Mouse (Mus musculus) adrenal gland, postnatal 25 days (tissue): ENCODE data around the gene Bin2. TPM values are rescaled to one million over a fixed set of nuclear protein-coding genes. Genes with fewer than 3 reads are reported as not detected.
"Not testable (repeated sequence)": the region's sequence is repeated elsewhere in the genome, so short reads cannot be mapped to it uniquely, and the experiment has no call there.

Experiments used
- DNase-seq: peaks from one replicate; pipeline ENCODE4 v3.0.0; 2021; ENCODE audit warnings: mixed read lengths
- microRNA-seq, 2 experiments: library from miRNA; unstranded; fragments of <30 nt; microRNA quantifications; one replicate each; pipeline ENCODE4 v1.2.0; 2021
- total RNA-seq: library from RNA; stranded (reverse); gene quantifications from 2 replicates; pipeline ENCODE4 v1.2.3, GENCODE M21; 2021

Bin2 gene
- total RNA-seq, 1 experiment from 2014 or later: 1.8 TPM

DNA sequence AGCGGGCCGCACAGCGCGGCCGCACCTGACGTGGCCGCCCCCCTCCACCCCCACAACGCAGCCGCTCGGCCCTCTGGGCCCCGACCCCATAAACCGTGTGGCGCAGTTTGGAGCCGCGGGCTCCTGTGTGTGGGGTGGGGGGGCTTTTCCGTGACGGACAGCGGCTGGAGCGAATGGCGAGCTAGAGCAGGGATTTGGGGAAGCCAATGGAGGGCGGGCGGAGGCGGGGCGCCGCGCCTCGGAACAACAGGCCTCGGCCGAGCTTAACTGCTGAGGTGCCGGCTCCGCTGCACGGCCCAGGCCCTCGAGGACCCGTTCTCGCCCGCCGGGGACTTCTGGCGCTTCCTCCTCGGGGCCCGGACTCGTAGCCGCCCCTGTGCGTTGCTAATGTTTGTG is 53.5 kb downstream of the Bin2 start:
- peak; percentile 95 for DNase-seq

DNA sequence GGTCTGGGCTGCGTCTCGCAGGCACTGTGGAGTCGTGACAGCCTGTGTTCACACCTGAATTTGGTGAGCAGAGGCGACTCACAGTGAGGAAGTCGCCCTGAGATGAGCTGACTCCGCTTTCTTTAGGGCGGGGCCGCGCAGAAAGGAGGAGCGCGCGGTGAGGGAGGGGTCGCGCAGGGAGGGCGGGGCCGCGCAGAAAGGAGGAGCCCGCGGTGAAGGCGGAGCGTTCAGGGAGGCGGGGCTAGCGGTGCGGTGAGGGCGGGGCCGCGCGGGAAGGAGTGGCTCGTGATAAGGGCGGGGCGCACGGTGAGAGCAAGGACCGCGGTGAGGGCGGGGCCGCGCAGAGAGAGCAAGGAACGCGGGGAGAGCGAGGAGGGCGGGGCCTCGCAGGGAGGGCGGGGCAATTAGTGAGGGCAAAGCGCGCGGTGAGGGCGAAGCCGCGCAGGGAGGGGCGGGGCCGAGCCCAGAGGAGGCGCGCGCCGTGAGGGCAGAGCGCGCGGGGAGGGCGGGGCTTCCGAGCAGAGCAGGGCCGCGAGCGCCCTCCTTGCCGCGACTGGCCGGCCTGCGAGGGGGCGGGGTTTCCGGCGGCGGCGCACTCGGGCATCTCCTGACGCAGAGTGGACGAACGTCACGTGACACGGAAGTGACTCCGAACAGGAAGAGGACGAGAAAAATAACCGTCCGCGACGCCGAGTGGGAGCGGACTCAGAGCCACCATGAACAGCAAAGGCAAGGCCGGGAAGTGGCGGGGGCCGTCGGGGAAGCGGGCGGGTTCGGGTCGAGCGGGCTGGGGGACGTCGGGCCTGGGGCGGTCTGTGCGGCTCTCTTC is 54.1 kb downstream of the Bin2 start, which contains the start of gene Dazap2:
Gene Dazap2, plus strand, starts transcription at position 354 of the 829 bp plus-strand sequence.
- DNase-seq: peak; percentile 99

DNA sequence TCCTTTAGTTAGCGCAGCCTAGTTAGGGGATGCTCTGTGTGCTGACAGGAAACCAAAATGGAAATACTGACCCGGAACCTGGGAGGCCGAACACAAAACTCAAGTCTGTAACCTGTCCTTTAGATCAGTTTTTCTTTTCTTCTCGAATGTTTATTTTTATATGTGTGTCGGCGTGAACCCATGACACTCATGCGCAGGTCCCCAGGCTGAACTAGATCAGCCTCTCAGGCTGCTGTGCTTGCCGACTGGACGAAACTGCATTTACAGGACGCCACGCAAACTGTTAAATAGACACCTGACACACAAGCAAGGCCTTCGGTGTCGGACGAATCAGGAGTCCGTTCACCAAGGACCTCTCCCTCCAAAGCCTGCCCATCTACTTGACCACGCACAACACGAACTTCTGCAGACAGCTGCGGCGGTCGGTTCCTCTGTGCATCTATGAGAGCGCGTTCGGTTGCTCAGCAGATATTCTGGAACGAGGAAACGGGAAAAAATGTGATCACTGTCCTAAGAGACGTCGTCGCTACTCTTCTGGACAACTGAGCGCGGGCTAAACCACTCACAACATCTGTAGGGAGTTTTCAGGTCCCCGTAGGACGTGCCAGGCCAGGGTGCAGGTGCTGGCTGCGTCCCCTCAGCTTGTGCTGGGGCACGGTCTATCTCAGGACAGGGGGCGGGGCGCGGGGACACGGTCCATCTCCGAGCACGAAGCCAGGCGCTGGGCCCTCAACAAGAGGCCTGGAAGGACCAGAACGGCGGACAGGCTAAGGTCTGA is 54.9 kb downstream of the Bin2 start:
- DNase-seq: peak; percentile 15

DNA sequence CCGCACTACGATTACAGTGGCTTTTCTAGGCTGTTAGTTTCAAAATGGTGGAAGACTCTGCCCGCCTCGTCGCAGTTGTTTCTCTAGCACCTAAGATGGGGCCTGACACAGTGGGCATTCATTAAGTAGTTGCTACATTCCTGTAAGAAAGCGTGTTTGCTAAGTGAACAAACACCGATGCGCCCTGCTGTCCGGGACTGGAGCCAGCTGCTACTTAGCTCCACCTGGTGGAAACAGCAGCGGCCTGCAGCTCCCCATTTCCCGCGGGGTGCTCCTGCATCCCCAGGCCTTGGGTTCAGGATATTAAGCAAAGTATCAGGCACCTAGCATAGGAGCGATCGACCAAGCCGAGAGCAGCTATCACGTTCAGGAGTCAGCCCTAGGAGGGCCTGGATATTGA is 55.8 kb downstream of the Bin2 start:
- peak; percentile 80 for DNase-seq

DNA sequence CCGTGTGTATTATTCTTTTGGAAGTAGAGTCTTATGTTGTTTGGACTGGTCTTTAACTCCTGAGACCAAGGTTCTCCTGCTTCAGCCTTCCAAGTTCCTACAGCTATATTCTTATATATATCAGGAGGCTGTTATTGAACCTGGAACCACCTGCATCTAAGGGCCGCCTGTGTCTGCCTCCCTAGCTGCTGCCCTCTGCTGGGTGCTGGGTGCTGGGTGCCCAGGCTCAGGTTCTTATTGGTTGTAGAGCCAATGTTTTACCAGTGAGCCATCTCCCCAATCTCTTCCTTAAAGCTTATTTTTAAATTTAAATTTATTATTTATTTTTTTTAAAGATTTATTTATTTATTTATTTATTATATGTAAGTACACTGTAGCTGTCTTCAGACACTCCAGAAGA is 56.9 kb downstream of the Bin2 start:
- DNase-seq: peak; percentile 44

DNA sequence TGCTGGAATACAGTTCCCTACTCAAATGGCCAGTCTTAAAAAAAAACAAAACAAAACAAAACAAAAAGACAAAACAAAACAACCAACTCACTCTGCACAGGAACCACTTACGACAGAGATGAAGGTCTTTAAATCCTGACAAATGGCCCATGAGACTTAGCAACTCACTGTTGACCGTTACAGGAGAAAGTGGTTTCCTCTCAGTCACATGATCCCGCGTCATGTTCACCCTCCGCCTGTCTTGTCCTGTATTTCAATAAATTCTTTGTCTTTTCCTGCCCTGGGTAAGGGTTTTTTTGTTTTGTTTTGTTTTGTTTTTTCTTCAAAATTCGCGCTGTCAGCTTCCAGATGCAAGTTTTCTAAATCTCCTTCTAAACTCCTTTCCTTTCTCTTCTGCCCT is 57.4 kb downstream of the Bin2 start:
- DNase-seq: no peak

DNA sequence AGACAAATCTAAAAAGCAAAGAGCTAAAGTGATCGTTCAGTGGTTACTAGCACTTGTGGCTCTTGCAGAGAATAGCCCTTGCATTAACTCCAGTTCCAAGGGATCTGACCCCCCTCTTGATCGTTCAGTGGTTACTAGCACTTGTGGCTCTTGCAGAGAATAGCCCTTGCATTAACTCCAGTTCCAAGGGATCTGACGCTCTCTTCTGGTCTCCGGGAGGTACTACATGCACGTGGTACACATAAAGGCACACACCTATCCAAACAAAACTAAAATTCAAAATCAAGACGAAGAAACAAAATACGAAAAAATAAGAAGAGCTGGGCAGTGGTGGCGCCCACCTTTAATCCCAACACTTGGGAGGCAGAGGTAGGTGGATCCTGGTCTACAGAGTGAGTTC is 62.7 kb downstream of the Bin2 start:
- not testable (repeated sequence) for DNase-seq

DNA sequence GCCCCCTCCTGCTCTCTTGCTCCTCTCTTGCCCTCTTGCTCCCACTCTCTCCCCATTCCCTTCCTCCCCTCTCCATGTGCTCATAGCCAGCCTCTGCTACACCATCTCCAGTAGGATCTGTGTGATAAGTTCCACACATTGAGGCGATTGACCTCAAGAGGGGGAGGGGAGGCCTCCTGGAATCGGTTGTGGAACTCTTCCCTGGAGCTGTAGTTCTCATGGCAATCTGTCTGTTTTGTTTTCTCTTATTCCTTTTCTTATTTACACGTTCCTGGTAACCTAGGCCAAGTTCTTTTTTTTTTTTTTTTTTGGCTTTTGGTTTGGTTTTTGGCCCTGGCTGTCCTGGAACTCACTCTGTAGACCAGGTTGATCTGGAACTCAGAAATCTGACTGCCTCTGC is 67.7 kb downstream of the Bin2 start:
- no peak for DNase-seq

DNA sequence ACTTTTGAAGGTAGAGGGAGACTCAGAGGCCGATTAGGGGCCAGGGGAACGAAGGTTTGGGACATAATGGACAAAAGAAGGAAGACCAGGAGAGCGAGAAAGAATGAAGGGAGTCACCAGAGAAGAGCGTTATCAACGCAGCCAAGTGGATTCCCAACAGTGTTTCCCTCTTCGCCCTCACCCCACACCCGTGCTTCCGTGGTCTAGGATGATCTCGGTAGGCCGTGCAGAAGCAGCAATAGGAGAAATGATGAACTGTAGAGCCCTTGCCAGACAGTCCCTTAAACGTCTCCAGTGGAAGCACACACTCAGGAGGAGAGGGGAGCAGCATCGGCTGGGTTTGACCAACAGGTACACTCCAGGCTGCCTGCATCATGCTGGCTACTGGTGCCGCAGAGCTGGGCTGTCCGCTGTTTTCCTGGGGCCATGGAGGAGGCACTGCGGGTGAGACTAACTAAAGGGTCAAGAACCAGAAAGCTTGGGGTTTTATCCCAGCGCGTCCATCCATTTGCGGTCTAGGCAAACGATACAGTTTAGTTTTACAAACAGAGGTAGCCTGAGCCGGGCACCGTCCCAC is 68.6 kb downstream of the Bin2 start:
- no peak for DNase-seq

DNA sequence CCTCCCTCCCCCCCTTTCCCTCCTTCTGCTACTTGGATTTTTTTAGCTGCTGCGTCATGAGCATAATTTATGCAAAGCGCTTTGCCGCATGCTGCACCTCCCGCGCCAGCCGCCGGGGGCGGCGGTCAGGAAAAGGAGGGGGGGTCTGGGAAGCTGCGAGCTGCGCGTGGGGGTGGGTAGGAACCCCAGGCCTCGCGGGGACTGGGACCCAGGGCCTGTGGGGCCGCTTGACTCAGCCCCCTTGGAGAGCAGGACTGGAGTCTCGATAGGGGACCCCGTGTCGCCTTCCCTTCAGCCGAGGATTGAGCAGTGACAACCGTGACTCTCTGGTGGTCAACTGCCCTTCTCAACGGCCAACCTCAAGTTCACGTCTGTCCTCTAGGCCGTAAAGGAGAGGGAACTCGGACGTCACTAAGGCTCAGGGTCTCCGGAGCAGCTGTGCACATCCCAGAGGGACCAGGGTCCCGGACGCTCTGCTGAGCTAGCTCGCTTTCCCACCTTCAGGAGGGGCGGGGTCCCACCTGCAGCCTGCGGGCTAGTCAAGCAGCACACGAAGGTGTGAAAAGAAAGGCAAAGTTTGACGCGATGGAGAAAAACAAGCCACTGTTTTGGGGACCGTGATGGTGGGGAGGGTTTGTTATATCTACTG is 69.2 kb downstream of the Bin2 start:
- DNase-seq: peak; percentile 74

DNA sequence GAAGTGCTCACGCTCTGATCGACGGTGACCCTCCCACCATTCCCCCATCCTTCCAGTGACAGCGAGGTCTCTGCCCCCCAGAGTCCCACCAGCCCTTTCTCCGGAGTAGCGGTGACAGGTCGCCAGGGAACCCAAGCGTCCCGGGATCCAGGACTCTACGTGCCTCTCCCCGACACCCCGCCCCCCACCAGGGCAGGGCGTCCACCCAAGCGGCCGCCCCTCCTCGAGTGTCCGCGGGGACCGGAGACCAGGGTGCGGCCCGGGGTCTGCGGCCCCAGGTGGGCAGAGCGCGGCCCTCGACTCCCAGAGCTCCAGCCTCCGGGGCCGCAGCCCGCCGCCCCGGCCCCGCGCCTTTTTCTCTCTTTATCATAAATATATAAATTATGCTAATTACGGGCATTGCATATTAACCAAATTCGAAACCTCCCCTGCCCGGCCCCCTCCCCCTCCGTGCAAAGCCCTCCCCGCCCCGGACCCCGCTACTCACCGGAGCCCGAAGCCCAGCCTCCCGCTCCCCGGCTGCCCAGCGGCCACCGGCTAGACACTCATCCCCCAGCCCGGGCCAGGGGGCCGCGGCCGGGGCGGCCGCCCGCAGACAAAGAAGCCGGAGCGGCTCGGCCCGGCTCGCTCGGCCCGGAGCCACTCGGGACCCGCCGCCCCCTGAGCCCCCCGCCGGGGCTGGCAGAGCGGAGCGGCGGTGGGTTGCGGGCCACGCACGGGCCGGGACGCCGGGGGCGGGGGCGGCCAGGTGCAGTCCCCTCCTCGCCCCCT is 69.9 kb downstream of the Bin2 start, which contains the start of gene Pou6f1:
Gene Pou6f1, minus strand, starts transcription at position 709 of the 771 bp plus-strand sequence.
- peak; percentile 66 for DNase-seq

DNA sequence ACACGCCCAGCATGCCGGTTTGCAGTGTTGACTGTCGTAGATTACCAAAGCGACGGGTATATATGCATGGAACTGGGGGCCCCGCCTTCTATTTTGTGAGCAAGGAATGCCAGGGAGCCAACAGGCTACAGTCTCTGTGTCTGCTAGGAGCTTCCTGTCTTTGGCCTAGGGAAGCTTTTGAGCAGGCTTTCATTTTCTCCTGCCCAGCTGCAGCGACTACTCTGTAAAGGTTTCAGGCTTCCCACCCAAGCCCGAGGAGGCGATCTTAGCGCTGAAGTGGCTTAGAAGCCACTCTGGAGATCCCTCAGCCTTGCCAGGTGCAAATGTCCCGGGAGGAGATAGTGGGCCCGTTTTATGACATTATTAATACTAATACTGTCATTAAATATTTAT is 70.5 kb downstream of the Bin2 start:
- DNase-seq: peak; percentile 48

DNA sequence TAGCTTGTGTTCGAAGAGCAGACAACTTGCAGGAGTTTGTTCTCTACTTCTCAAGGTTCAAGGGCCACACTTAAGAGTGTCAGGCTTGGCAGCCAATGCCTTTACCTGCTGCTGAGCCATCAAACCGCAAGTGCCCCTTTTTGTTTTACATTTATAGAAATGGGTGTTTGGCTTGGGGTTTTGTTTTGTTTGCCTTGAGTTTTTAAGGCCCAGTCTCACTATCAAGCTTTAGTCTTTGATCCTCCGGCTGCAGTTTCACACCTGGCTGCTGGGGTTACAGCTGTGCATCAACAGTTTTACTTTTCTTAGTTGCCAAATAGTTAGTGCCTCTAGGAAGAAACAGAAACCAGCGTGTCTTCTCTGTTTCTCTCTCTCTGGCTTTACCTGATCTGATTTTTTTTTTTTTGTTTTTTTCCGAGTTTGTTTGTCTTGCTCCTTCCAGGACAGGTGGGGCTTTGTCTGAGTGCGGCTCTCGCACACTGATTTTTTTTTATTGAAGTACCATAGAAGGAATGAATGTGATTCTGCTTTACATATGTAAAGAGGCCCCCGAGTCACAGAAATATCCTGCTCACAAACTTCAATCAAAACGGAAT is 71.0 kb downstream of the Bin2 start:
- no peak for DNase-seq

DNA sequence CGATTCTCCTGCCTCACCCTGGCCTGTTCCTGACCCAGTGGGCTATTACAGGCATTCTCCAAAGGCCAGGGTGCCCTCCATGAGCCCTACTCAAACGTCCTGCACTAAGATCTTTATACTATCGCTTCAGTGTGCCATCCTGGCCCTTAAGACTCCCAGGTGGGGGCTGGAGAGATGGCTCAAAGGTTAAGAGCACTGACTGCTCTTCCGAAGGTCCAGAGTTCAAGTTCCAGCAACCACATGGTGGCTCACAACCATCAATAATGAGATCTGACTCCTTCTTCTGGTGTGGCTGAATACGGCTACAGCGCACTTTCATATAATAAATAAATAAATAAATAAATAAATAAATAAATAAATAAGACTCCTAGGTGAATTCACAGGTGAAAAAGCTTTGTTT is 76.5 kb downstream of the Bin2 start:
- no peak for DNase-seq

Small RNA genes lying within 50 kb of the gene (microRNA-seq; reads per million reads assigned to microRNA genes)
- gene Mir6961: 0 reads per million in 2 experiments

Other genes with a start within 250 kb of the Bin2 start
- gene Gm5475, start 247.4 kb downstream of the Bin2 start, total RNA-seq: not detected in 2 replicates
- 105 and 111 TPM in 2 replicates for gene Slc11a2, start 244.5 kb downstream of the Bin2 start, total RNA-seq
- 123 and 143 TPM in 2 replicates for gene Letmd1, start 200.5 kb downstream of the Bin2 start, total RNA-seq
- gene Csrnp2, start 174.1 kb downstream of the Bin2 start, total RNA-seq: 6.8 and 8.2 TPM in 2 replicates
- gene Tfcp2, start 117.5 kb downstream of the Bin2 start, total RNA-seq: 27.9 and 31.3 TPM in 2 replicates
- 18.3 and 20.5 TPM in 2 replicates for gene Pou6f1, start 69.6 kb downstream of the Bin2 start, total RNA-seq
- 234 and 249 TPM in 2 replicates for gene Dazap2, start 54.2 kb downstream of the Bin2 start, total RNA-seq
- gene Smagp, start 32.6 kb downstream of the Bin2 start, total RNA-seq: 37.9 and 39.0 TPM in 2 replicates
- 58.0 and 58.6 TPM in 2 replicates for gene Cela1, start 18.4 kb upstream of the Bin2 start, total RNA-seq
- gene Galnt6, start 59.8 kb upstream of the Bin2 start, total RNA-seq: 3.8 and 6.3 TPM in 2 replicates
- gene Slc4a8, start 92.2 kb upstream of the Bin2 start, total RNA-seq: 4.9 and 6.3 TPM in 2 replicates
- 4.4 and 4.8 TPM in 2 replicates for gene Scn8a, start 200.3 kb upstream of the Bin2 start, total RNA-seq